Comparison of ENCODE assay signal across 8 mouse cellular contexts in the genomic region with DNA sequence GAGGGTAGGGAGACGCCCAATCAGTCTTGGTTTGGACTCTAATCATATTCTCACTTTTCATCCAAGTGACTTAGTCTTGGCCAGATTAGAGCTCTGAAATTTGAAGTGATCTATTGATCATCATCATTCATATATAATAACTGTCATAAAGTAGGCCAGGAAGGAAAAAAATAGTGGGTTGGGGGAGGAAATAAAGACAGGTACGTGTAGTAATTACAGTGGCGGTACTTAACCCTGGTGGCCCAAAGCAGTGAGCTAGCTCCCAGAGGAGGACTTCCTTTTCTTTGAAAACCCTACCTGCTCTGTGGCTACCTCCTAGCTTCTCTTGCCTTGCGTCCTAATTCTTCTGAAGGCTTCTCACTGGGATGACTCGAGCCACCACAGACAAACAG. TPM values are rescaled to one million over a fixed set of nuclear protein-coding genes. Genes with fewer than 3 reads are reported as not detected.
A peak's percentile ranks its signal among the peaks of the same experiment; 100 is the strongest.
DNase-seq lines count a peak whose midpoint lies in the region; ATAC-seq and TF ChIP-seq lines count a peak whose summit lies in the region.

No protein-coding gene starts in this region.

- ATAC-seq in heart, embryonic 13.5 days (ENCODE audit: extremely low read depth, insufficient number of reproducible peaks, low FRiP score, low TSS enrichment): no peak
- ATAC-seq in forebrain, embryonic 13.5 days: no peak
- no peak for ATAC-seq in liver, embryonic 16.5 days (ENCODE audit: low read depth)

- H3K9ac ChIP-seq in heart, embryonic 13.5 days: peak overlapping the region; percentile 98
- peak overlapping the region; percentile 89 for H3K9ac ChIP-seq in ES-Bruce4 (ENCODE audit: low read depth, poor library complexity, severe bottlenecking)
- H3K9ac ChIP-seq in forebrain, embryonic 13.5 days: peak overlapping the region; percentile 89
- H3K9ac ChIP-seq in liver, embryonic 16.5 days (ENCODE audit: low read depth, low read length): peak overlapping the region; percentile 96

- peak overlapping the region; percentile 98 for H3K27ac ChIP-seq in heart, embryonic 13.5 days (replicated peaks)
- H3K27ac ChIP-seq in ES-Bruce4 (ENCODE audit: insufficient read depth, low read length): peak overlapping the region; percentile 82; the same call in 1 of the 2 replicates
- H3K27ac ChIP-seq in forebrain, embryonic 13.5 days: no peak overlapping the region
- peak overlapping the region; percentile 97 for H3K27ac ChIP-seq in liver, embryonic 16.5 days (ENCODE audit: low read length)

- TF ChIP-seq POLR2A in ES-Bruce4 (IDR thresholded peaks at IDR 0.05; ENCODE audit: insufficient read depth, low read length): no peak

- H3K27me3 ChIP-seq in heart, embryonic 13.5 days (replicated peaks): no peaks in the 10 kb centered on the region
- no peaks in the 10 kb centered on the region for H3K27me3 ChIP-seq in ES-Bruce4 (ENCODE audit: control insufficient read depth, insufficient read depth, low read length, poor library complexity, severe bottlenecking)
- no peaks in the 10 kb centered on the region for H3K27me3 ChIP-seq in forebrain, embryonic 13.5 days
- H3K27me3 ChIP-seq in liver, embryonic 16.5 days (ENCODE audit: control insufficient read depth, insufficient read depth, low read depth, low read length): no peaks in the 10 kb centered on the region

- no peak for TF ChIP-seq CTCF in ES-Bruce4 (IDR thresholded peaks at IDR 0.05; ENCODE audit: low read depth, low read length)

- peaks cover 28% of the 10 kb centered on the region for H3K36me3 ChIP-seq in heart, embryonic 13.5 days
- H3K36me3 ChIP-seq in ES-Bruce4 (ENCODE audit: control insufficient read depth, insufficient read depth, low read length, poor library complexity, severe bottlenecking): peaks cover 20% of the 10 kb centered on the region
- H3K36me3 ChIP-seq in forebrain, embryonic 13.5 days (ENCODE audit: poor library complexity, severe bottlenecking): peaks cover 22% of the 10 kb centered on the region
- H3K36me3 ChIP-seq in liver, embryonic 16.5 days (ENCODE audit: control insufficient read depth, insufficient read depth): peaks cover 14% of the 10 kb centered on the region

- WGBS in heart, embryonic 13.5 days: 4% methylated on average over 5 of the region's 5 CpGs
- WGBS in forebrain, embryonic 13.5 days: 9% methylated on average over 5 of the region's 5 CpGs
- WGBS in liver, embryonic 16.5 days (ENCODE audit: insufficient replicate concordance): 4% methylated on average over 5 of the region's 5 CpGs

- H3K4me1 ChIP-seq in heart, embryonic 13.5 days: peaks cover 39% of the 10 kb centered on the region
- no peaks in the 10 kb centered on the region for H3K4me1 ChIP-seq in ES-Bruce4 (ENCODE audit: control insufficient read depth, insufficient read depth, low read length)
- peaks cover 21% of the 10 kb centered on the region for H3K4me1 ChIP-seq in forebrain, embryonic 13.5 days
- H3K4me1 ChIP-seq in liver, embryonic 16.5 days (ENCODE audit: control insufficient read depth, low read depth, low read length): peaks cover 27% of the 10 kb centered on the region

- H3K4me3 ChIP-seq in heart, embryonic 13.5 days: peak overlapping the region; percentile 92
- peak overlapping the region; percentile 78 for H3K4me3 ChIP-seq in ES-Bruce4 (ENCODE audit: low read depth, low read length)
- peak overlapping the region; percentile 84 for H3K4me3 ChIP-seq in forebrain, embryonic 13.5 days
- H3K4me3 ChIP-seq in liver, embryonic 16.5 days (ENCODE audit: low read depth, low read length): peak overlapping the region; percentile 84

- TF ChIP-seq EP300 in ES-Bruce4 (IDR thresholded peaks at IDR 0.05; ENCODE audit: insufficient read depth, low read depth, low read length): no peak

- H3K9me3 ChIP-seq in heart, embryonic 13.5 days: no peaks in the 10 kb centered on the region
- no peaks in the 10 kb centered on the region for H3K9me3 ChIP-seq in ES-Bruce4 (replicated peaks; ENCODE audit: control insufficient read depth, insufficient read depth, low read length, poor library complexity, severe bottlenecking)
- no peaks in the 10 kb centered on the region for H3K9me3 ChIP-seq in forebrain, embryonic 13.5 days (replicated peaks)
- H3K9me3 ChIP-seq in liver, embryonic 16.5 days (replicated peaks; ENCODE audit: control insufficient read depth, low read length): no peaks in the 10 kb centered on the region

- intact Hi-C loops in heart, postnatal 14 days (cut with DNase I): loop anchor here (2.0 kb wide), 1 partner anchor 20 kb away; the partner anchor contains the start of gene Rpf1

- H3K4me2 ChIP-seq in heart, embryonic 13.5 days: peak overlapping the region; percentile 93
- H3K4me2 ChIP-seq in forebrain, embryonic 13.5 days: peak overlapping the region; percentile 71
- H3K4me2 ChIP-seq in liver, embryonic 16.5 days (ENCODE audit: low read depth, low read length): peak overlapping the region; percentile 85

- no peak for DNase-seq in heart, postnatal 14 days
- no peak for DNase-seq in adrenal gland, postnatal 25 days
- no peak for DNase-seq in urinary bladder, postnatal 14 days (ENCODE audit: low spot score)
- DNase-seq in MN1 (ENCODE audit: low spot score): no peak

RNA-seq across cellular contexts. Expression of gene Gng5, which starts 1.2 kb away (rescaled TPM):
- 1,560 and 1,674 TPM in 2 replicates for polyA plus RNA-seq in heart, embryonic 13.5 days (2015; fragmentation: Nextera tagmentation; extraction: Ambion mirVana)
- 100 to 1,000 TPM; 201 to 215 TPM for total RNA-seq in heart, postnatal 14 days (2021)
- polyA plus RNA-seq in ES-Bruce4 (2011; ENCODE audit: insufficient read depth, insufficient read length, low read depth, missing spikeins): 296 and 330 TPM in 2 replicates
- polyA plus RNA-seq in forebrain, embryonic 13.5 days (2015; fragmentation: Nextera tagmentation; extraction: Ambion mirVana): 754 and 826 TPM in 2 replicates
- 573 and 596 TPM in 2 replicates for polyA plus RNA-seq in liver, embryonic 16.5 days (2015; fragmentation: Nextera tagmentation; extraction: Ambion mirVana)
- 261 and 291 TPM in 2 replicates for total RNA-seq in adrenal gland, postnatal 25 days (2021)

RNA-seq across cellular contexts. Expression of gene Spata1, which starts 1.3 kb away (rescaled TPM):
- polyA plus RNA-seq in heart, embryonic 13.5 days (2015; fragmentation: Nextera tagmentation; extraction: Ambion mirVana): 5.3 and 6.3 TPM in 2 replicates
- total RNA-seq in heart, postnatal 14 days (2021): 1 to 10 TPM; 2.7 to 3.6 TPM
- polyA plus RNA-seq in ES-Bruce4 (2011; ENCODE audit: insufficient read depth, insufficient read length, low read depth, missing spikeins): 6.5 and 7.5 TPM in 2 replicates
- polyA plus RNA-seq in forebrain, embryonic 13.5 days (2015; fragmentation: Nextera tagmentation; extraction: Ambion mirVana): 4.2 and 4.5 TPM in 2 replicates
- 1.0 and 1.1 TPM in 2 replicates for polyA plus RNA-seq in liver, embryonic 16.5 days (2015; fragmentation: Nextera tagmentation; extraction: Ambion mirVana)
- total RNA-seq in adrenal gland, postnatal 25 days (2021): 3.9 and 6.2 TPM in 2 replicates

RNA-seq across cellular contexts. Expression of gene Rpf1, which starts 20.4 kb away (rescaled TPM):
- polyA plus RNA-seq in heart, embryonic 13.5 days (2015; fragmentation: Nextera tagmentation; extraction: Ambion mirVana): 31.6 and 37.8 TPM in 2 replicates
- 10 to 100 TPM; 13.6 to 14.4 TPM for total RNA-seq in heart, postnatal 14 days (2021)
- polyA plus RNA-seq in ES-Bruce4 (2011; ENCODE audit: insufficient read depth, insufficient read length, low read depth, missing spikeins): 79.2 and 79.8 TPM in 2 replicates
- polyA plus RNA-seq in forebrain, embryonic 13.5 days (2015; fragmentation: Nextera tagmentation; extraction: Ambion mirVana): 62.5 and 67.5 TPM in 2 replicates
- 24.6 and 25.0 TPM in 2 replicates for polyA plus RNA-seq in liver, embryonic 16.5 days (2015; fragmentation: Nextera tagmentation; extraction: Ambion mirVana)
- 36.3 and 42.2 TPM in 2 replicates for total RNA-seq in adrenal gland, postnatal 25 days (2021)

RNA-seq across cellular contexts. Expression of gene Ctbs, which starts 51.2 kb away (rescaled TPM):
- 9.5 and 10.5 TPM in 2 replicates for polyA plus RNA-seq in heart, embryonic 13.5 days (2015; fragmentation: Nextera tagmentation; extraction: Ambion mirVana)
- 1 to 10 TPM; 4.0 to 4.7 TPM for total RNA-seq in heart, postnatal 14 days (2021)
- 15.1 and 17.1 TPM in 2 replicates for polyA plus RNA-seq in ES-Bruce4 (2011; ENCODE audit: insufficient read depth, insufficient read length, low read depth, missing spikeins)
- polyA plus RNA-seq in forebrain, embryonic 13.5 days (2015; fragmentation: Nextera tagmentation; extraction: Ambion mirVana): 3.1 and 3.5 TPM in 2 replicates
- polyA plus RNA-seq in liver, embryonic 16.5 days (2015; fragmentation: Nextera tagmentation; extraction: Ambion mirVana): 6.2 and 7.2 TPM in 2 replicates
- 11.9 and 16.2 TPM in 2 replicates for total RNA-seq in adrenal gland, postnatal 25 days (2021)
